Mouse (Mus musculus): ENCODE results near the gene Rbfox1. TPM values are rescaled to one million over a fixed set of nuclear protein-coding genes. Genes with fewer than 3 reads are reported as not detected.

Rbfox1 gene
- polyA plus RNA-seq, 1 experiment from 2014 or later, result 3.1 TPM

- ATAC-seq (replicated peaks; ENCODE audit: insufficient number of reproducible peaks, low FRiP score, low TSS enrichment), result no peak
- H3K4me1 ChIP-seq (ENCODE audit: control insufficient read depth, insufficient read depth, low read length), result peaks cover 6% of the 10 kb centered on the region; the same call in 1 of the 2 replicates
- WGBS (ENCODE audit: insufficient replicate concordance), result 58% methylated on average over 2 of the region's 2 CpGs
- no peak overlapping the region for H3K9ac ChIP-seq (ENCODE audit: low read depth, low read length)
- H3K4me2 ChIP-seq, result no peak overlapping the region
- no peaks in the 10 kb centered on the region for H3K9me3 ChIP-seq (replicated peaks; ENCODE audit: control insufficient read depth, low read length)
- H3K36me3 ChIP-seq (ENCODE audit: control insufficient read depth, insufficient read depth, low read length), result no peaks in the 10 kb centered on the region
- H3K4me3 ChIP-seq (ENCODE audit: low read depth, low read length), result no peak overlapping the region
- no peaks in the 10 kb centered on the region for H3K27me3 ChIP-seq (ENCODE audit: control insufficient read depth, insufficient read depth, low read length)
- H3K27ac ChIP-seq (ENCODE audit: low read depth, low read length), result no peak overlapping the region
Measured at GRCm38 (mm10) chr16:7097071-7097470, 1211.9 kb downstream of the Rbfox1 start.

GRCm38 (mm10) chr16:7097951-7098710 is 1213.0 kb downstream of the Rbfox1 start:
- H3K4me3 ChIP-seq (ENCODE audit: low read depth, low read length), result no peak overlapping the region
- peaks cover 8% of the 10 kb centered on the region; the same call in 1 of the 2 replicates for H3K4me1 ChIP-seq (ENCODE audit: control insufficient read depth, insufficient read depth, low read length)
- ATAC-seq (replicated peaks; ENCODE audit: insufficient number of reproducible peaks, low FRiP score, low TSS enrichment), result no peak
- no peaks in the 10 kb centered on the region for H3K27me3 ChIP-seq (ENCODE audit: control insufficient read depth, insufficient read depth, low read length)
- WGBS (ENCODE audit: insufficient replicate concordance), result 87% methylated on average over 8 of the region's 8 CpGs
- H3K4me2 ChIP-seq, result no peak overlapping the region
- H3K9me3 ChIP-seq (replicated peaks; ENCODE audit: control insufficient read depth, low read length), result no peaks in the 10 kb centered on the region
- H3K36me3 ChIP-seq (ENCODE audit: control insufficient read depth, insufficient read depth, low read length), result no peaks in the 10 kb centered on the region
- H3K9ac ChIP-seq (ENCODE audit: low read depth, low read length), result no peak overlapping the region
- no peak overlapping the region for H3K27ac ChIP-seq (ENCODE audit: low read depth, low read length)

- H3K4me3 ChIP-seq (ENCODE audit: low read depth, low read length), result no peak overlapping the region
- no peaks in the 10 kb centered on the region for H3K36me3 ChIP-seq (ENCODE audit: control insufficient read depth, insufficient read depth, low read length)
- peaks cover 8% of the 10 kb centered on the region; the same call in 1 of the 2 replicates for H3K4me1 ChIP-seq (ENCODE audit: control insufficient read depth, insufficient read depth, low read length)
- 24% methylated on average over 11 of the region's 11 CpGs for WGBS (ENCODE audit: insufficient replicate concordance)
- H3K4me2 ChIP-seq, result peak overlapping the region; percentile 24
- H3K9me3 ChIP-seq (replicated peaks; ENCODE audit: control insufficient read depth, low read length), result no peaks in the 10 kb centered on the region
- no peaks in the 10 kb centered on the region for H3K27me3 ChIP-seq (ENCODE audit: control insufficient read depth, insufficient read depth, low read length)
- ATAC-seq (replicated peaks; ENCODE audit: insufficient number of reproducible peaks, low FRiP score, low TSS enrichment), result peak; percentile 83
- peak overlapping the region; percentile 46 for H3K27ac ChIP-seq (ENCODE audit: low read depth, low read length)
- H3K9ac ChIP-seq (ENCODE audit: low read depth, low read length), result no peak overlapping the region
Measured at GRCm38 (mm10) chr16:7099506-7100300, 1214.5 kb downstream of the Rbfox1 start.

GRCm38 (mm10) chr16:7102486-7102885 is 1217.3 kb downstream of the Rbfox1 start:
- H3K27me3 ChIP-seq (ENCODE audit: control insufficient read depth, insufficient read depth, low read length), result no peaks in the 10 kb centered on the region
- no peak overlapping the region for H3K4me2 ChIP-seq
- 0 out of 2 replicates have a peak, but pooled peaks cover 6% of the 10 kb centered on the region for H3K4me1 ChIP-seq (ENCODE audit: control insufficient read depth, insufficient read depth, low read length)
- ATAC-seq (replicated peaks; ENCODE audit: insufficient number of reproducible peaks, low FRiP score, low TSS enrichment), result no peak
- no peak overlapping the region for H3K4me3 ChIP-seq (ENCODE audit: low read depth, low read length)
- H3K9me3 ChIP-seq (replicated peaks; ENCODE audit: control insufficient read depth, low read length), result no peaks in the 10 kb centered on the region
- H3K9ac ChIP-seq (ENCODE audit: low read depth, low read length), result no peak overlapping the region
- no peaks in the 10 kb centered on the region for H3K36me3 ChIP-seq (ENCODE audit: control insufficient read depth, insufficient read depth, low read length)
- no peak overlapping the region for H3K27ac ChIP-seq (ENCODE audit: low read depth, low read length)
- 61% methylated on average over 1 of the region's 1 CpGs for WGBS (ENCODE audit: insufficient replicate concordance)

- no peaks in the 10 kb centered on the region for H3K9me3 ChIP-seq (replicated peaks; ENCODE audit: control insufficient read depth, low read length)
- H3K4me1 ChIP-seq (ENCODE audit: control insufficient read depth, insufficient read depth, low read length), result 0 out of 2 replicates have a peak, but pooled peaks cover 6% of the 10 kb centered on the region
- ATAC-seq (replicated peaks; ENCODE audit: insufficient number of reproducible peaks, low FRiP score, low TSS enrichment), result no peak
- H3K36me3 ChIP-seq (ENCODE audit: control insufficient read depth, insufficient read depth, low read length), result no peaks in the 10 kb centered on the region
- H3K4me2 ChIP-seq, result no peak overlapping the region
- no peaks in the 10 kb centered on the region for H3K27me3 ChIP-seq (ENCODE audit: control insufficient read depth, insufficient read depth, low read length)
- no peak overlapping the region for H3K27ac ChIP-seq (ENCODE audit: low read depth, low read length)
- H3K4me3 ChIP-seq (ENCODE audit: low read depth, low read length), result no peak overlapping the region
- no peak overlapping the region for H3K9ac ChIP-seq (ENCODE audit: low read depth, low read length)
- 79% methylated on average over 5 of the region's 5 CpGs for WGBS (ENCODE audit: insufficient replicate concordance)
Measured at GRCm38 (mm10) chr16:7103301-7103700, 1218.1 kb downstream of the Rbfox1 start.

GRCm38 (mm10) chr16:7106450-7107015 is 1221.4 kb downstream of the Rbfox1 start:
- no peaks in the 10 kb centered on the region for H3K27me3 ChIP-seq (ENCODE audit: control insufficient read depth, insufficient read depth, low read length)
- no peak overlapping the region for H3K4me2 ChIP-seq
- ATAC-seq (replicated peaks; ENCODE audit: insufficient number of reproducible peaks, low FRiP score, low TSS enrichment), result no peak
- no peaks in the 10 kb centered on the region for H3K9me3 ChIP-seq (replicated peaks; ENCODE audit: control insufficient read depth, low read length)
- H3K36me3 ChIP-seq (ENCODE audit: control insufficient read depth, insufficient read depth, low read length), result no peaks in the 10 kb centered on the region
- H3K4me1 ChIP-seq (ENCODE audit: control insufficient read depth, insufficient read depth, low read length), result 0 out of 2 replicates have a peak, but pooled peaks cover 3% of the 10 kb centered on the region
- no peak overlapping the region for H3K9ac ChIP-seq (ENCODE audit: low read depth, low read length)
- 83% methylated on average over 5 of the region's 5 CpGs for WGBS (ENCODE audit: insufficient replicate concordance)
- H3K4me3 ChIP-seq (ENCODE audit: low read depth, low read length), result no peak overlapping the region
- no peak overlapping the region for H3K27ac ChIP-seq (ENCODE audit: low read depth, low read length)

- Histone ChIP-seq H3K9ac (ENCODE audit: low read depth, low read length) (no peak overlapping the region), H3K36me3 (ENCODE audit: control insufficient read depth, insufficient read depth, low read length) (no peaks in the 10 kb centered on the region), H3K4me1 (ENCODE audit: control insufficient read depth, insufficient read depth, low read length) (peaks cover 3% of the 10 kb centered on the region; the same call in 1 of the 2 replicates), H3K27me3 (ENCODE audit: control insufficient read depth, insufficient read depth, low read length) (no peaks in the 10 kb centered on the region), H3K4me2 (no peak overlapping the region), H3K4me3 (ENCODE audit: low read depth, low read length) (no peak overlapping the region), H3K27ac (ENCODE audit: low read depth, low read length) (no peak overlapping the region), H3K9me3 (replicated peaks; ENCODE audit: control insufficient read depth, low read length) (no peaks in the 10 kb centered on the region)
- WGBS (ENCODE audit: insufficient replicate concordance), result 33% methylated on average over 3 of the region's 3 CpGs
- no peak for ATAC-seq (replicated peaks; ENCODE audit: insufficient number of reproducible peaks, low FRiP score, low TSS enrichment)
Measured at GRCm38 (mm10) chr16:7115945-7116344, 1230.8 kb downstream of the Rbfox1 start.

- H3K4me2 ChIP-seq, result no peak overlapping the region
- H3K27ac ChIP-seq (ENCODE audit: low read depth, low read length), result no peak overlapping the region
- H3K9ac ChIP-seq (ENCODE audit: low read depth, low read length), result no peak overlapping the region
- whole genome bisulfite sequencing (ENCODE audit: insufficient replicate concordance), result 74% methylated on average over 5 of the region's 5 CpGs
- H3K4me3 ChIP-seq (ENCODE audit: low read depth, low read length), result no peak overlapping the region
- H3K36me3 ChIP-seq (ENCODE audit: control insufficient read depth, insufficient read depth, low read length), result no peaks in the 10 kb centered on the region
- no peaks in the 10 kb centered on the region for H3K4me1 ChIP-seq (ENCODE audit: control insufficient read depth, insufficient read depth, low read length)
- H3K27me3 ChIP-seq (ENCODE audit: control insufficient read depth, insufficient read depth, low read length), result no peaks in the 10 kb centered on the region
- ATAC-seq (replicated peaks; ENCODE audit: insufficient number of reproducible peaks, low FRiP score, low TSS enrichment), result no peak
- no peaks in the 10 kb centered on the region for H3K9me3 ChIP-seq (replicated peaks; ENCODE audit: control insufficient read depth, low read length)
Measured at GRCm38 (mm10) chr16:7129591-7129990, 1244.4 kb downstream of the Rbfox1 start.
